8 mouse cellular contexts compared by ENCODE assay signal in the genomic region with DNA sequence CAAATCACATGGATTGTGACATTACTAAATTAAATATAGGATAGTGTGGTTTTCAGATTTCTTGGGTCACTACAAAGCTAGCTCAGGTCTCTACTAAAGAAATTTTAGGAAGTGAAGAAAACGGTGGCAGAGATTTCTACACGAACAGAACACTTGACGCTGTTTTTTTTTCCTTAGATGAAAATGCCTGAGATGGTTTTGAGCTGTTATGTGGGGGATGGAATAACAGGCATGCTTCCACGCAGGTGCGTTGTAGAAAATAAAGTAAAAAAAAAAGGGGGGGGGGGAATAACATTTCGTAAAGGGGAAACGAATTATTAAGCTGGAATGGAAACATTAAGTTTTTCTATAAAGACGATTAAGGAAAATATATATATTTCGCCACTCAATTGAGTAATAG. TPM values are rescaled to one million over a fixed set of nuclear protein-coding genes. Genes with fewer than 3 reads are reported as not detected.
DNase-seq lines count a peak whose midpoint lies in the region; ATAC-seq and TF ChIP-seq lines count a peak whose summit lies in the region.

No protein-coding gene starts in this region.

- TF ChIP-seq POLR2A in ES-Bruce4 (IDR thresholded peaks at IDR 0.05; ENCODE audit: insufficient read depth, low read length), result no peak

- H3K27ac ChIP-seq in heart, embryonic 11.5 days (ENCODE audit: low read depth, low read length), result no peak overlapping the region
- H3K27ac ChIP-seq in ES-Bruce4 (ENCODE audit: insufficient read depth, low read length), result no peak overlapping the region
- H3K27ac ChIP-seq in hindbrain, embryonic 10.5 days, result peak overlapping the region; percentile 94; the same call in 1 of the 2 replicates

- no peak for TF ChIP-seq EP300 in ES-Bruce4 (IDR thresholded peaks at IDR 0.05; ENCODE audit: insufficient read depth, low read depth, low read length)

- DNase-seq in heart, postnatal 14 days, result no peak
- no peak for DNase-seq in hindbrain, embryonic 10.5 days (ENCODE audit: low spot score)
- no peak for DNase-seq in natural killer cell, adult 2 months (ENCODE audit: low spot score in 2 of 2)
- DNase-seq in ovary, adult 18-20 months (ENCODE audit: low spot score), result no peak
- no peak for DNase-seq in ovary, postnatal 10 days (ENCODE audit: low spot score)

- TF ChIP-seq CTCF in ES-Bruce4 (IDR thresholded peaks at IDR 0.05; ENCODE audit: low read depth, low read length), result no peak

- H3K27me3 ChIP-seq in heart, embryonic 11.5 days (ENCODE audit: control insufficient read depth, insufficient read depth, low read length), result no peaks in the 10 kb centered on the region
- no peaks in the 10 kb centered on the region for H3K27me3 ChIP-seq in ES-Bruce4 (ENCODE audit: control insufficient read depth, insufficient read depth, low read length, poor library complexity, severe bottlenecking)
- H3K27me3 ChIP-seq in hindbrain, embryonic 10.5 days (ENCODE audit: insufficient read depth, poor library complexity, severe bottlenecking), result no peaks in the 10 kb centered on the region

- peaks cover 15% of the 10 kb centered on the region for H3K4me1 ChIP-seq in heart, embryonic 11.5 days (ENCODE audit: control insufficient read depth, insufficient read depth, low read length)
- H3K4me1 ChIP-seq in ES-Bruce4 (ENCODE audit: control insufficient read depth, insufficient read depth, low read length), result no peaks in the 10 kb centered on the region
- peaks cover 26% of the 10 kb centered on the region for H3K4me1 ChIP-seq in hindbrain, embryonic 10.5 days (replicated peaks)

- H3K4me2 ChIP-seq in heart, embryonic 11.5 days, result peak overlapping the region; percentile 74

- H3K4me3 ChIP-seq in heart, embryonic 11.5 days (ENCODE audit: low read depth, low read length), result peak overlapping the region; percentile 96
- H3K4me3 ChIP-seq in ES-Bruce4 (ENCODE audit: low read depth, low read length), result no peak overlapping the region
- H3K4me3 ChIP-seq in hindbrain, embryonic 10.5 days, result peak overlapping the region; percentile 87

- H3K36me3 ChIP-seq in heart, embryonic 11.5 days (ENCODE audit: control insufficient read depth, insufficient read depth, low read length), result no peaks in the 10 kb centered on the region
- H3K36me3 ChIP-seq in ES-Bruce4 (ENCODE audit: control insufficient read depth, insufficient read depth, low read length, poor library complexity, severe bottlenecking), result no peaks in the 10 kb centered on the region
- H3K36me3 ChIP-seq in hindbrain, embryonic 10.5 days, result 0 out of 2 replicates have a peak, but pooled peaks cover 7% of the 10 kb centered on the region

- H3K9ac ChIP-seq in heart, embryonic 11.5 days (ENCODE audit: low read depth, low read length), result peak overlapping the region; percentile 94
- peak overlapping the region; percentile 96; the same call in 1 of the 2 replicates for H3K9ac ChIP-seq in ES-Bruce4 (ENCODE audit: low read depth, poor library complexity, severe bottlenecking)

- WGBS in heart, embryonic 11.5 days (ENCODE audit: insufficient replicate concordance), result 23% methylated on average over 9 of the region's 9 CpGs
- 34% methylated on average over 9 of the region's 9 CpGs for WGBS in hindbrain, embryonic 10.5 days

- no peaks in the 10 kb centered on the region for H3K9me3 ChIP-seq in heart, embryonic 11.5 days (replicated peaks; ENCODE audit: control insufficient read depth, low read length)
- no peaks in the 10 kb centered on the region for H3K9me3 ChIP-seq in ES-Bruce4 (replicated peaks; ENCODE audit: control insufficient read depth, insufficient read depth, low read length, poor library complexity, severe bottlenecking)
- H3K9me3 ChIP-seq in hindbrain, embryonic 10.5 days, result no peaks in the 10 kb centered on the region

- no peak for ATAC-seq in heart, embryonic 11.5 days (replicated peaks; ENCODE audit: insufficient number of reproducible peaks, low FRiP score, low TSS enrichment)
- peak; percentile 25 for ATAC-seq in megakaryocyte, adult 5-6 weeks (ENCODE audit: poor library complexity, severe bottlenecking)

- intact Hi-C loops in heart, postnatal 14 days (cut with DNase I), result loop anchor here (5.0 kb wide), 1 partner anchor 65 kb away; a partner anchor contains a TSS

RNA-seq across cellular contexts. Expression of a gene that starts 0.5 kb away (rescaled TPM):
- 164 and 172 TPM in 2 replicates for polyA plus RNA-seq in heart, embryonic 11.5 days (2014; fragmentation: Nextera tagmentation; extraction: Ambion mirVana)
- total RNA-seq in heart, postnatal 14 days (2021), result 100 to 1,000 TPM in 1 of 2 experiments, 10 to 100 TPM in 1; 99.2 to 105 TPM
- polyA plus RNA-seq in ES-Bruce4 (2011; ENCODE audit: insufficient read depth, insufficient read length, low read depth, missing spikeins), result 116 and 124 TPM in 2 replicates
- polyA plus RNA-seq in hindbrain, embryonic 10.5 days (2016; fragmentation: Nextera tagmentation; extraction: Ambion mirVana), result 78.1 and 97.4 TPM in 2 replicates
- 23.1 and 26.1 TPM in 2 replicates for total RNA-seq in megakaryocyte, adult 5-6 weeks (2015)
- 24.1 and 35.0 TPM in 2 replicates for total RNA-seq in megakaryocyte, adult 5-6 weeks (2017)

RNA-seq across cellular contexts. Expression of a gene that starts 0.7 kb away (rescaled TPM):
- 19.5 and 22.3 TPM in 2 replicates for polyA plus RNA-seq in heart, embryonic 11.5 days (2014; fragmentation: Nextera tagmentation; extraction: Ambion mirVana)
- total RNA-seq in heart, postnatal 14 days (2021), result 10 to 100 TPM; 31.6 to 32.1 TPM
- polyA plus RNA-seq in ES-Bruce4 (2011; ENCODE audit: insufficient read depth, insufficient read length, low read depth, missing spikeins), result 19.8 and 23.7 TPM in 2 replicates
- polyA plus RNA-seq in hindbrain, embryonic 10.5 days (2016; fragmentation: Nextera tagmentation; extraction: Ambion mirVana), result 21.7 and 22.6 TPM in 2 replicates
- total RNA-seq in megakaryocyte, adult 5-6 weeks (2015), result 12.4 and 18.8 TPM in 2 replicates
- total RNA-seq in megakaryocyte, adult 5-6 weeks (2017), result 22.8 and 22.9 TPM in 2 replicates

RNA-seq across cellular contexts. Expression of a gene that starts 37.1 kb away (rescaled TPM):
- polyA plus RNA-seq in heart, embryonic 11.5 days (2014; fragmentation: Nextera tagmentation; extraction: Ambion mirVana), result 21.6 and 25.3 TPM in 2 replicates
- total RNA-seq in heart, postnatal 14 days (2021), result 10 to 100 TPM; 28.2 to 29.2 TPM
- polyA plus RNA-seq in ES-Bruce4 (2011; ENCODE audit: insufficient read depth, insufficient read length, low read depth, missing spikeins), result 32.5 and 32.9 TPM in 2 replicates
- 30.3 and 33.7 TPM in 2 replicates for polyA plus RNA-seq in hindbrain, embryonic 10.5 days (2016; fragmentation: Nextera tagmentation; extraction: Ambion mirVana)
- 24.5 and 34.7 TPM in 2 replicates for total RNA-seq in megakaryocyte, adult 5-6 weeks (2015)
- 23.9 and 35.6 TPM in 2 replicates for total RNA-seq in megakaryocyte, adult 5-6 weeks (2017)
